Mouse (Mus musculus) hindbrain, embryonic 16.5 days (tissue): ENCODE measurements around the gene Plekho1. TPM values are rescaled to one million over a fixed set of nuclear protein-coding genes. Genes with fewer than 3 reads are reported as not detected.
"Not testable (repeated sequence)": the region's sequence is repeated elsewhere in the genome, so short reads cannot be mapped to it uniquely, and the experiment has no call there.

Experiments used
- ATAC-seq: fragments of 200-750 bp; cut with Nextera tagmentation; 2 replicates; pipeline ENCODE4 v1.8.0; 2017; ENCODE audit warnings: moderate TSS enrichment, moderate library complexity
- H3K27ac ChIP-seq: fragments of 300-500 bp; sonication (generic); 2 replicates; pipeline ENCODE4 v1.5.1; 2014; ENCODE audit warnings: low read depth, mild to moderate bottlenecking, control low read depth, low read length, moderate library complexity
- H3K27me3 ChIP-seq: fragments of 300-500 bp; sonication (generic); replicated peaks from 2 replicates; pipeline ENCODE4 v1.6.1; 2014; ENCODE audit warnings: low read length; ENCODE audit not compliant: control insufficient read depth, insufficient read depth
- H3K36me3 ChIP-seq: fragments of 300-500 bp; sonication (generic); 2 replicates; pipeline ENCODE4 v1.6.1; 2014; ENCODE audit warnings: mild to moderate bottlenecking, low read length, moderate library complexity, mixed read lengths; ENCODE audit not compliant: control insufficient read depth, insufficient read depth
- H3K4me1 ChIP-seq: fragments of 300-500 bp; sonication (generic); 2 replicates; pipeline ENCODE4 v1.6.1; 2014; ENCODE audit warnings: low read depth, low read length; ENCODE audit not compliant: control insufficient read depth, insufficient read depth
- H3K4me2 ChIP-seq: fragments of 300-500 bp; sonication (generic); 2 replicates; pipeline ENCODE4 v1.6.1; 2014; ENCODE audit warnings: mild to moderate bottlenecking, low read length, control low read depth, moderate library complexity
- H3K4me3 ChIP-seq: fragments of 300-500 bp; sonication (generic); 2 replicates; pipeline ENCODE4 v1.5.1; 2014; ENCODE audit warnings: mild to moderate bottlenecking, low read length, control low read depth, moderate library complexity
- H3K9ac ChIP-seq: fragments of 300-500 bp; sonication (generic); 2 replicates; pipeline ENCODE4 v1.6.1; 2014; ENCODE audit warnings: low read depth, mild to moderate bottlenecking, control low read depth, low read length, moderate library complexity
- H3K9me3 ChIP-seq: fragments of 300-500 bp; sonication (generic); 2 replicates; pipeline ENCODE4 v1.6.1; 2014; ENCODE audit warnings: mild to moderate bottlenecking, low read length, moderate library complexity; ENCODE audit not compliant: control insufficient read depth
- WGBS: fragments of 180-500 bp; shearing (Covaris S2); extraction: QIAGEN DNeasy Blood & Tissue Kit; methylation state at CpG from one replicate; pipeline ENCODE4 v1.1.7; 2014; 5-methylcytosine and 5-hydroxymethylcytosine counted together
- polyA plus RNA-seq: library from polyadenylated mRNA; unstranded; fragments of >200 nt; fragmentation: Nextera tagmentation; extraction: Ambion mirVana; gene quantifications from 2 replicates; pipeline ENCODE4 v1.2.1, GENCODE M21; 2015

Plekho1 gene
- polyA plus RNA-seq: 27.7 and 41.3 TPM in 2 replicates

GRCm38 (mm10) chr3:95995802-95996428 lies at the start of gene Plekho1:
TSS of gene Plekho1 (minus strand) at chr3:95996001.
- Histone ChIP-seq H3K27me3 (no peaks in the 10 kb centered on the region), H3K4me2 (peak within 1 kb of the TSS; percentile 64), H3K9me3 (no peaks in the 10 kb centered on the region), H3K9ac (peak within 1 kb of the TSS; percentile 96), H3K4me3 (peak within 1 kb of the TSS; percentile 83), H3K36me3 (peaks cover 10% of the 10 kb centered on the region), H3K27ac (peak within 1 kb of the TSS; percentile 97), H3K4me1 (peaks cover 38% of the 10 kb centered on the region)
- ATAC-seq: peak; percentile 68
- 1% methylated on average over 64 of the region's 84 CpGs for WGBS

- not testable (repeated sequence) for H3K27me3 ChIP-seq, H3K9ac ChIP-seq, H3K9me3 ChIP-seq, H3K4me2 ChIP-seq, H3K4me3 ChIP-seq, ATAC-seq, H3K4me1 ChIP-seq, H3K27ac ChIP-seq
- H3K36me3 ChIP-seq: peaks cover 15% of the 10 kb centered on the region
- WGBS: 88% methylated on average over 3 of the region's 3 CpGs
Observed at GRCm38 (mm10) chr3:96044559-96044958, 48.8 kb upstream of the Plekho1 start.

GRCm38 (mm10) chr3:96043104-96043503 lies 47.3 kb upstream of the Plekho1 start:
- Histone ChIP-seq H3K4me1 (no peaks in the 10 kb centered on the region), H3K9ac (no peak overlapping the region), H3K4me3 (no peak overlapping the region), H3K4me2 (no peak overlapping the region), H3K36me3 (peaks cover 15% of the 10 kb centered on the region), H3K9me3 (no peaks in the 10 kb centered on the region), H3K27me3 (no peaks in the 10 kb centered on the region), H3K27ac (no peak overlapping the region)
- 96% methylated on average over 1 of the region's 1 CpGs for WGBS
- ATAC-seq: no peak

- 97% methylated on average over 6 of the region's 6 CpGs for WGBS
- H3K27ac ChIP-seq: no peak overlapping the region
- H3K4me3 ChIP-seq: no peak overlapping the region
- no peak overlapping the region for H3K4me2 ChIP-seq
- no peaks in the 10 kb centered on the region for H3K27me3 ChIP-seq
- no peak overlapping the region for H3K9ac ChIP-seq
- ATAC-seq: no peak
- H3K4me1 ChIP-seq: no peaks in the 10 kb centered on the region
- no peaks in the 10 kb centered on the region for H3K9me3 ChIP-seq
- peaks cover 11% of the 10 kb centered on the region for H3K36me3 ChIP-seq
Observed at GRCm38 (mm10) chr3:96041079-96041478, 45.3 kb upstream of the Plekho1 start.

GRCm38 (mm10) chr3:96040663-96041006 lies 44.8 kb upstream of the Plekho1 start:
- H3K9ac ChIP-seq: no peak overlapping the region
- no peak for ATAC-seq
- no peak overlapping the region for H3K27ac ChIP-seq
- no peaks in the 10 kb centered on the region for H3K9me3 ChIP-seq
- no peak overlapping the region for H3K4me3 ChIP-seq
- H3K27me3 ChIP-seq: no peaks in the 10 kb centered on the region
- WGBS: 93% methylated on average over 2 of the region's 2 CpGs
- H3K36me3 ChIP-seq: peaks cover 7% of the 10 kb centered on the region
- H3K4me1 ChIP-seq: no peaks in the 10 kb centered on the region
- H3K4me2 ChIP-seq: no peak overlapping the region

- Histone ChIP-seq H3K9ac (no peak overlapping the region), H3K27me3 (no peaks in the 10 kb centered on the region), H3K4me2 (no peak overlapping the region), H3K4me1 (no peaks in the 10 kb centered on the region), H3K9me3 (no peaks in the 10 kb centered on the region), H3K36me3 (peaks cover 5% of the 10 kb centered on the region), H3K27ac (no peak overlapping the region), H3K4me3 (no peak overlapping the region)
- no peak for ATAC-seq
- WGBS: 84% methylated on average over 9 of the region's 9 CpGs
Observed at GRCm38 (mm10) chr3:96039857-96040662, 44.3 kb upstream of the Plekho1 start.

- Histone ChIP-seq H3K27me3 (no peaks in the 10 kb centered on the region), H3K4me2 (no peak overlapping the region), H3K4me1 (no peaks in the 10 kb centered on the region), H3K4me3 (no peak overlapping the region), H3K9ac (no peak overlapping the region), H3K36me3 (peaks cover 5% of the 10 kb centered on the region), H3K9me3 (no peaks in the 10 kb centered on the region), H3K27ac (no peak overlapping the region)
- ATAC-seq: no peak
- WGBS: 97% methylated on average over 4 of the region's 4 CpGs
Observed at GRCm38 (mm10) chr3:96038851-96039250, 43.0 kb upstream of the Plekho1 start.

GRCm38 (mm10) chr3:96038156-96038555 lies 42.4 kb upstream of the Plekho1 start:
- ATAC-seq: no peak
- H3K36me3 ChIP-seq: peaks cover 5% of the 10 kb centered on the region
- H3K27ac ChIP-seq: no peak overlapping the region
- no peaks in the 10 kb centered on the region for H3K9me3 ChIP-seq
- WGBS: 90% methylated on average over 5 of the region's 5 CpGs
- H3K27me3 ChIP-seq: no peaks in the 10 kb centered on the region
- H3K9ac ChIP-seq: no peak overlapping the region
- H3K4me2 ChIP-seq: no peak overlapping the region
- no peak overlapping the region for H3K4me3 ChIP-seq
- no peaks in the 10 kb centered on the region for H3K4me1 ChIP-seq

GRCm38 (mm10) chr3:96036796-96037195 lies 41.0 kb upstream of the Plekho1 start:
- Histone ChIP-seq H3K9me3 (no peaks in the 10 kb centered on the region), H3K9ac (no peak overlapping the region), H3K36me3 (peaks cover 8% of the 10 kb centered on the region), H3K4me3 (no peak overlapping the region), H3K4me2 (no peak overlapping the region), H3K27ac (no peak overlapping the region), H3K27me3 (no peaks in the 10 kb centered on the region), H3K4me1 (no peaks in the 10 kb centered on the region)
- ATAC-seq: no peak
- 93% methylated on average over 6 of the region's 6 CpGs for WGBS
